Mouse (Mus musculus): Measurements from ENCODE around the gene Tex35. TPM values are rescaled to one million over a fixed set of nuclear protein-coding genes. Genes with fewer than 3 reads are reported as not detected.

Gene Tex35
- not detected for polyA plus RNA-seq (2015; fragmentation: Illumina TruSeq; extraction: RNeasy Lipid Tissue Mini Kit (QIAGEN cat#74804); ENCODE audit: insufficient read depth, low replicate concordance)

GRCm38 (mm10) chr1:157108580-157108979, at the start of gene Tex35:
Gene Tex35 (minus strand): TSS chr1:157108680.

Other genes starting within 250 kb of the Tex35 start
- 240 TPM for gene Ralgps2, start 169.1 kb downstream of the Tex35 start, polyA plus RNA-seq (2015; fragmentation: Illumina TruSeq; extraction: RNeasy Lipid Tissue Mini Kit (QIAGEN cat#74804); ENCODE audit: insufficient read depth, low replicate concordance)